Comparison of ENCODE assay signal across 8 mouse cellular contexts in genomic region chr15:75060505-75060904, GRCm38 (mm10). TPM values are rescaled to one million over a fixed set of nuclear protein-coding genes. Genes with fewer than 3 reads are reported as not detected.
A peak's percentile ranks its signal among the peaks of the same experiment; 100 is the strongest.
DNase-seq lines count a peak whose midpoint lies in the region; ATAC-seq and TF ChIP-seq lines count a peak whose summit lies in the region.

No protein-coding gene starts in this region.

- peak; percentile 75 for TF ChIP-seq CTCF in hindbrain, postnatal 0 days (IDR thresholded peaks at IDR 0.05; ENCODE audit: low read depth)
- TF ChIP-seq CTCF in liver, postnatal 0 days (IDR thresholded peaks at IDR 0.05; ENCODE audit: low read depth), result peak; percentile 86

- H3K27ac ChIP-seq in forebrain, embryonic 11.5 days (ENCODE audit: low read depth, low read length), result no peak overlapping the region
- H3K27ac ChIP-seq in forebrain, embryonic 15.5 days (replicated peaks), result no peak overlapping the region
- H3K27ac ChIP-seq in hindbrain, postnatal 0 days, result no peak overlapping the region
- H3K27ac ChIP-seq in liver, postnatal 0 days (ENCODE audit: low read depth), result no peak overlapping the region

- TF ChIP-seq EP300 in liver, postnatal 0 days (IDR thresholded peaks at IDR 0.05; ENCODE audit: low read depth), result no peak

- H3K4me3 ChIP-seq in forebrain, embryonic 11.5 days (ENCODE audit: low read depth, low read length), result no peak overlapping the region
- no peak overlapping the region for H3K4me3 ChIP-seq in forebrain, embryonic 15.5 days
- no peak overlapping the region for H3K4me3 ChIP-seq in hindbrain, postnatal 0 days (ENCODE audit: low read length)
- H3K4me3 ChIP-seq in liver, postnatal 0 days (ENCODE audit: low read depth, low read length), result no peak overlapping the region

- no peaks in the 10 kb centered on the region for H3K9me3 ChIP-seq in forebrain, embryonic 11.5 days (ENCODE audit: control insufficient read depth, low read length)
- H3K9me3 ChIP-seq in forebrain, embryonic 15.5 days, result no peaks in the 10 kb centered on the region
- no peaks in the 10 kb centered on the region for H3K9me3 ChIP-seq in hindbrain, postnatal 0 days (ENCODE audit: low read length)
- H3K9me3 ChIP-seq in liver, postnatal 0 days (ENCODE audit: low read length), result no peaks in the 10 kb centered on the region

- no peak overlapping the region for H3K9ac ChIP-seq in forebrain, embryonic 11.5 days (ENCODE audit: low read length)
- H3K9ac ChIP-seq in forebrain, embryonic 15.5 days (replicated peaks), result no peak overlapping the region
- no peak overlapping the region for H3K9ac ChIP-seq in hindbrain, postnatal 0 days (replicated peaks; ENCODE audit: low read length)
- H3K9ac ChIP-seq in liver, postnatal 0 days (replicated peaks), result no peak overlapping the region

- no peaks in the 10 kb centered on the region for H3K36me3 ChIP-seq in forebrain, embryonic 11.5 days (ENCODE audit: control insufficient read depth, insufficient read depth, low read length)
- H3K36me3 ChIP-seq in forebrain, embryonic 15.5 days, result no peaks in the 10 kb centered on the region
- H3K36me3 ChIP-seq in hindbrain, postnatal 0 days (ENCODE audit: insufficient read depth, low read length), result no peaks in the 10 kb centered on the region
- no peaks in the 10 kb centered on the region for H3K36me3 ChIP-seq in liver, postnatal 0 days (replicated peaks; ENCODE audit: insufficient read depth, low read length)

- H3K27me3 ChIP-seq in forebrain, embryonic 11.5 days (ENCODE audit: control insufficient read depth, insufficient read depth, low read length), result no peaks in the 10 kb centered on the region
- H3K27me3 ChIP-seq in forebrain, embryonic 15.5 days, result no peaks in the 10 kb centered on the region
- H3K27me3 ChIP-seq in hindbrain, postnatal 0 days (ENCODE audit: insufficient read depth, low read length), result no peaks in the 10 kb centered on the region
- no peaks in the 10 kb centered on the region for H3K27me3 ChIP-seq in liver, postnatal 0 days (ENCODE audit: insufficient read depth, low read length)

- H3K4me2 ChIP-seq in forebrain, embryonic 11.5 days (ENCODE audit: low read depth, low read length, severe bottlenecking), result no peak overlapping the region
- H3K4me2 ChIP-seq in forebrain, embryonic 15.5 days (replicated peaks), result no peak overlapping the region
- H3K4me2 ChIP-seq in hindbrain, postnatal 0 days (ENCODE audit: low read depth, low read length), result no peak overlapping the region
- no peak overlapping the region for H3K4me2 ChIP-seq in liver, postnatal 0 days (ENCODE audit: low read depth, low read length)

- no peaks in the 10 kb centered on the region for H3K4me1 ChIP-seq in forebrain, embryonic 11.5 days (replicated peaks; ENCODE audit: control insufficient read depth, insufficient read depth, low read length)
- no peaks in the 10 kb centered on the region for H3K4me1 ChIP-seq in forebrain, embryonic 15.5 days
- H3K4me1 ChIP-seq in hindbrain, postnatal 0 days (ENCODE audit: insufficient read depth, low read length), result no peaks in the 10 kb centered on the region
- H3K4me1 ChIP-seq in liver, postnatal 0 days (ENCODE audit: insufficient read depth), result no peaks in the 10 kb centered on the region

- ATAC-seq in forebrain, embryonic 11.5 days (replicated peaks; ENCODE audit: low FRiP score), result no peak
- ATAC-seq in forebrain, embryonic 15.5 days (replicated peaks), result no peak
- ATAC-seq in hindbrain, postnatal 0 days, result no peak
- no peak for ATAC-seq in liver, postnatal 0 days

- peak; percentile 52 for DNase-seq in forebrain, embryonic 11.5 days (ENCODE audit: low spot score)
- DNase-seq in spleen, adult 18-20 months, result peak; percentile 29 to 42
- DNase-seq in spleen, adult 12 weeks (ENCODE audit: low spot score), result no peak
- peak; percentile 58 to 63 for DNase-seq in cerebellum, postnatal 14 days
- peak; percentile 32 for DNase-seq in hindbrain, postnatal 0 days (ENCODE audit: low spot score)
- peak; percentile 56 for DNase-seq in liver, postnatal 0 days
- DNase-seq in spleen, postnatal 10 days (ENCODE audit: low spot score in 2 of 2), result peak; percentile 33 to 60

RNA-seq across cellular contexts. Expression of gene Ly6c1, which starts 11.9 kb away (rescaled TPM):
- polyA plus RNA-seq in forebrain, embryonic 11.5 days (2014; fragmentation: Nextera tagmentation; extraction: Ambion mirVana), result 0.44 and 0.53 TPM in 2 replicates
- polyA plus RNA-seq in forebrain, embryonic 15.5 days (2015; fragmentation: Nextera tagmentation; extraction: Ambion mirVana), result 2.9 and 3.8 TPM in 2 replicates
- total RNA-seq in hindbrain, postnatal 0 days (2014; rRNA removed), result 29.6 and 30.8 TPM in 2 replicates
- 34.0 and 35.3 TPM in 2 replicates for polyA plus RNA-seq in hindbrain, postnatal 0 days (2015; fragmentation: Nextera tagmentation; extraction: Ambion mirVana)
- 0.63 and 0.67 TPM in 2 replicates for polyA plus RNA-seq in liver, postnatal 0 days (2015; fragmentation: Nextera tagmentation; extraction: Ambion mirVana)

RNA-seq across cellular contexts. Expression of gene Ly6c2, which starts 51.3 kb away (rescaled TPM):
- not detected in 2 replicates for polyA plus RNA-seq in forebrain, embryonic 11.5 days (2014; fragmentation: Nextera tagmentation; extraction: Ambion mirVana)
- 0.26 TPM in 1 of 2 replicates, not detected in the other for polyA plus RNA-seq in forebrain, embryonic 15.5 days (2015; fragmentation: Nextera tagmentation; extraction: Ambion mirVana)
- total RNA-seq in hindbrain, postnatal 0 days (2014; rRNA removed), result not detected in 2 replicates
- 0.47 and 0.60 TPM in 2 replicates for polyA plus RNA-seq in hindbrain, postnatal 0 days (2015; fragmentation: Nextera tagmentation; extraction: Ambion mirVana)
- polyA plus RNA-seq in liver, postnatal 0 days (2015; fragmentation: Nextera tagmentation; extraction: Ambion mirVana), result 123 and 126 TPM in 2 replicates

Comparison
In these comparisons a context has a peak if more than half of its experiments do, and no peak if none do; other contexts are left out.
1. RNA of gene Ly6c2, which starts 51.3 kb away (polyA plus RNA-seq): 123 to 126 TPM in liver, postnatal 0 days; 0.47 to 0.60 TPM in hindbrain, postnatal 0 days, 0.26 TPM in forebrain, embryonic 15.5 days and not detected in forebrain, embryonic 11.5 days; every median in the first group is over 10 times any median in the second.